Mouse (Mus musculus): Measurements from ENCODE around the gene N4bp3.
"Not testable (repeated sequence)": the region's sequence is repeated elsewhere in the genome, so short reads cannot be mapped to it uniquely, and the experiment has no call there.

N4bp3 gene

GRCm38 (mm10) chr11:51650691-51651515 lies at the start of gene N4bp3, which contains the start of gene D930048N14Rik:
N4bp3 (minus strand) TSS chr11:51650842.
D930048N14Rik (plus strand) TSS chr11:51650954.
- no peak for DNase-seq (ENCODE audit: low read depth, low spot score)

DNA sequence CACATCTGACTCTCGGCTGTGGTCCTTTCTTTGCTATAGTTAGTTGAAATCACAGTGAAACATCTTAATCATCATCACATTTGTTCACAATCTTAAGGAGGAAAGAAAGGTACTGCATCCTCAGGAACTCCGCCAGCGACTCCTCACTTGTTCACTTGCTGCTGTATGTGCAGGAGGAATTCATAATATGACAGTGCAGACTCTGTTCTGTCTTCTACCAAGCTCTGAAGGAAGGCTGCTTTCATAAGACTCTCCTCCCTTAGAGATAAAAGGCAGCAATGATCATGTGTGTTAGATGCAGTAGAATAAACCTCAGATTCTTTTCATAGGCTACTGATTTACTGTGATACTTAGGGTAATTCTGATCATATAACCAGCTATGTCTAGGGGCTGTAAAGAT lies 44.3 kb upstream of the N4bp3 start:
- DNase-seq (ENCODE audit: low read depth, low spot score): no peak

DNA sequence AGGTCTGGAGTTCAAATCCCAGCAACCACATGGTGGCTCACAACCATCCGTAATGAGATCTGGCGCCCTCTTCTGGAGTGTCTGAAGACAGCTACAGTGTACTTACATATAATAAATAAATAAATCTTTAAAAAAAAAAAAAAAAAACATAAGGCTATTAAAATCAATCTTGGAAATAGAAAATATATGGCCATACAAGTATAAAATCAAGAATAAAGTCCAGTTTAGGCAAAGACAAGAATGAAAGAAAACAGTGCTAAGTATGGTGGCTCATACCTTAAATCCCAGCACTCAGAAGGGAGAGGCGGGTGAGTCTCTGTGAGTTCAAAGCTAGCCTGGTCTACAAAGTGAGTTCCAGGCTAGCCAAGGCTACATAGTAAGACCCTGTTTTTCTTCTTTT lies 40.0 kb upstream of the N4bp3 start:
- DNase-seq (ENCODE audit: low read depth, low spot score): not testable (repeated sequence)

DNA sequence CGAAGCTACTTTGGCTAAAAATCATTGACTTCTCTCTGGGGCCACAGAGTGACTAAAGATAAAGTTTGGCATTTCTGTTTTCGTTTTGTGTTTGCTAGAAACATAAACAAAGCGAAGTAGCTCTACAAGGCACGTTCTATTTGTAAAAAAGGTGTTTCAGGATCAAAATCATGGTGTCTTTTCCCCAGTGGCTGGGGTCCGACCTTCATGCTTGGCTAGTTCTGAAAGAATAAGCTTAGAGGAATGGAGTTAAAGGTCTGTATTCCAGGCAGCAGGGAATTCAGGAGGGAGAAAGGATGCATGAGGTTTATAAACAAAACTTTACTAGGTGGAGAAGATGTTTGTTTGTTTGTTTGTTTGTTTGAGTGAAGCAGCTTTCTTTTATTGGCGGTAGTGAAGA lies 38.7 kb upstream of the N4bp3 start:
- DNase-seq (ENCODE audit: low read depth, low spot score): no peak

GRCm38 (mm10) chr11:51688330-51689328 lies 38.0 kb upstream of the N4bp3 start, which contains the start of gene 0610009B22Rik:
0610009B22Rik (minus strand) TSS chr11:51688874.
- DNase-seq (ENCODE audit: low read depth, low spot score): peak; percentile 100

DNA sequence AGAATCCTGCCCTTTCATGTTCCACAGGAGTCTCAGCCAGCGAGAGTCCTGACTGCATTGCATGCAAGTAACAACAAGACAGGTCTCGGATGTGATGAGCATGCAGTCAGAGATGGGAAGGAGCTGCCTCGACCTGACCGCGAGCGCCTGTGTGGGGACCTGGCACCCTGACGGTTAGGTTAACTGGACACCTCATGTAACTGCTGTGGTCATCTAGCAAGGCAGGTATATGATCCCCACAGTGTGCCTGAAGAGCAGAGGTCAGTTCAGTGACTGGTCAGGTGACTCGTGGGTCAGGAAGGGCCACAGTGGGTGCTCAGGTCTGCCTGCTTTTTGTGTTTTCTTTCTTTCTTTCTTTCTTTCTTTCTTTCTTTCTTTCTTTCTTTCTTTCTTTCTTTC lies 31.3 kb upstream of the N4bp3 start:
- no peak for DNase-seq (ENCODE audit: low read depth, low spot score)

- peak; percentile 56 for DNase-seq (ENCODE audit: low read depth, low spot score)
Measured at GRCm38 (mm10) chr11:51681324-51681975, 30.8 kb upstream of the N4bp3 start.

DNA sequence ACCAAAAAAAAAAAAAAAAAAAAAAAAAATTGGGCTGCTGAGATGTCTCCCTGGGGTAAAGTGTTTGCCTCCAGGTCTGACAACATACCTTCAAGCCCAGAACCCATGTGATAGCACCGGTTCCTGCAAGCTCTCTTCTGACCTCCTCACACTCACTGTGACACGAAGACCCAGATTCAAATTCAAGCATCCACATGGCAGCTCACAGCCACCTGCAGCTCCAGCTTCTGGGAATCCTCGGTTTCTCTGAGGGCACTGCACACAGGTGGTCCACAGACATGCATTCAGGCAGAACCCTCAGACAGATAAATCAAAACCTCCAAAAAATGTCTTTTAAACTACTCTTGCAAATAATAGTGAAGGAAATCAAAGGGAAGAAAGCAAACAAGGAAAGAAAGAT lies 28.8 kb upstream of the N4bp3 start:
- no peak for DNase-seq (ENCODE audit: low read depth, low spot score)

DNA sequence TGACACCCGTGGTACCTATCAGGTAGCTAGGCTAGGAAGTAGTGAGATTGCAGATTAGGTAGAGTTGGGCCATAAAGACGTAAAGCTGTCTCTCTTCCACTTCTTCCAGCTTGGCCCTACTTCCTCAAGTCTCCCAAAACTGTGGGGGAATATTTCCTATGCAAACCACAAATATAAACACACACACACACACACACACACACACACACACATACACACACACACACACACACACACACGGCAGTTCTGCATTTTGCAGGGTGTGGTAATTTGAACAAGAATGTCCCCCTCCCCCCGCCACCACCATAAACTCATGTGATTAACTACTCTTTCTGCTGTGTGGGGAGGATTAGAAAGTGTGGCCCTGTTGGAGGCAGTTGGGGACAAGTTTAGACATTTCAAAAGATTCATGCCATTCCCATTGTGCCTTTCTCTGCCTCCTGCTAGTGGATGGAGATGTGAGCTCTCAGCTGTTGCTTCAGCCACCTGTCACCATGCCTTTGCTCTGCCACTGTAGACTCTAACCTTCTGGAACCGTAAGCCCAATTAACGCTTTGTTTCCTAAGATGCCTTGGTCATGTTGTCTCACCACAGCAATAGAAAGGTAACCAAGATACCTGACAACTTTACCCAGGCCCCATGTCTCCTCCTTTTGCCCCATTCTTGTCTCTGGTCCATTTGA lies 27.2 kb upstream of the N4bp3 start:
- no peak for DNase-seq (ENCODE audit: low read depth, low spot score)

DNA sequence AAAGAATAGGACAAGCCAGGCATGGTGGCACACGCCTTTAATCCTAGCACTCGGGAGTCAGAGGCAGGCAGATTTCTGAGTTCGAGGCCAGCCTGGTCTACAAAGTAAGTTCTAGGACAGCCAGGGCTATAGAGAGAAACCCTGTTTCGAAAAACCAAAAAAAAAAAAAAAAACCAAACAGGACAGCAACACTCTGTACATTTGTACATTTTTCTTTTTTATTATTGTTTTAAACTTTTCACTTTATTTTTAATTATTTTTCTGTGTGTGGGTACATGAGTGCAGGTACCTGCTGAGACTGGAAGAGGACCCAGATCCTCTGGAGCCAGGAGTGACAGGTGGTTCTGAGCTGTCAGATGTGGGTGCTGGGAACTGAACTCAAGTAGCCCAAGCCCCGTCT lies 24.7 kb upstream of the N4bp3 start:
- DNase-seq (ENCODE audit: low read depth, low spot score): no peak

GRCm38 (mm10) chr11:51673291-51673690 lies 22.6 kb upstream of the N4bp3 start:
- DNase-seq (ENCODE audit: low read depth, low spot score): no peak

DNA sequence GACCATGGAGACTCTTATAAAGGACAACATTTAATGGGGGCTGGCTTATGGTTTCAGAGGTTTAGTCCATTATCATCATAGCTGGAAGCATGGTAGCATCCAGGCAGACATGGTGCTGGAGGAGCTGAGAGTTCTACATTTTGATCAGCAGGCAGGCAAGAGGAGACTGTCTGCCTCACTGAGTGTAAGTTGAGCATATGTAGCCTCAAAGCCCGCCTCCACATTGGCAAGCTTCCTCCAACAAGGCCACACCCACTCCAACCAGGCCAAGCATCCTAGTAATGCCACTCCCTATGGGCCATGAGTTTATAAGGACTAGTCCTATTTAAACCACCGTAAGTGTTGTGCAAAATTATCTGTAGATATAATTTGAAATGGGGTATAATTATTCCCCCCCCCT lies 20.7 kb upstream of the N4bp3 start:
- DNase-seq (ENCODE audit: low read depth, low spot score): no peak

- no peak for DNase-seq (ENCODE audit: low read depth, low spot score)
Measured at GRCm38 (mm10) chr11:51670846-51671245, 20.2 kb upstream of the N4bp3 start.

GRCm38 (mm10) chr11:51664747-51665146 lies 14.1 kb upstream of the N4bp3 start:
- DNase-seq (ENCODE audit: low read depth, low spot score): not testable (repeated sequence)

DNA sequence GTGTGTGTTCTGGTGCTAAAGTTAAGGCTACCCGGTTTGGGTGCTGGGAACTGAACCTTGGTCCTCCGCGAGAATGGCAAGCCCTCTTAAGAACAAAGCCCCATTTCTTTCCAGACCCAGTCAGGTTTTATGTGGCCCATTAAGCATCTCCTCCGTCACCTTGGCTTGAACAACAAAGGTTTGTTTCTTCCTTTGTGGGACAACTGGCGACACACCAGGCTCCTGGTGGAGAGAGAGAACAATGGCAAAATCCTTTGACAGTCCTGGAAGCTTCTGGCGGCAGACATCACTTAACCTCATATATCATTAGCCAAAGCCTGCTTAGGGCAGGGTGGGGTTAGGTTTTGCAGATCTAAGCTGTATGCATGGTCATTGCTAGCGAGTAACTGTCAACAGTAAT lies 12.0 kb upstream of the N4bp3 start:
- no peak for DNase-seq (ENCODE audit: low read depth, low spot score)

- DNase-seq (ENCODE audit: low read depth, low spot score): no peak
Measured at GRCm38 (mm10) chr11:51661867-51662365, 11.3 kb upstream of the N4bp3 start.

GRCm38 (mm10) chr11:51658705-51659104 lies 8.1 kb upstream of the N4bp3 start:
- DNase-seq (ENCODE audit: low read depth, low spot score): no peak

DNA sequence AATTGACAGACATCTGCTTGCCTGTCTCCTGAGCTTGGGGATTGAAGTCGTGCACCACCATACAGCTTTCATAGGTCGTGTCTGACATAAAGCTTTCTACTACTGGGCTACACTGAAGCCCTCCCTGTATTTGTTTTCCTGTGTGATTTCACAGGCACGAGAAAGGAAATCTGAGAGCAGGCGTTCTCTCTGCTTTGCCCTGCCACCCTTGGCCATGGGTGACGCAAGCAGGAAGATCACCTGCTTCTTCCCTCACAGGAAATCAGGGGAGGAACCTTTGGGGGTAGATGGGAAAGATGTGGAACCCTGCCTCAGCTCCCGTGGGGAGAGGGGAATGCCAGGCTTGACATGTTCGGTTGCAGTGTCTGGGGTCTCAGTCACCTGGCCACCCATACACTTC lies 7.6 kb upstream of the N4bp3 start:
- DNase-seq (ENCODE audit: low read depth, low spot score): no peak

DNA sequence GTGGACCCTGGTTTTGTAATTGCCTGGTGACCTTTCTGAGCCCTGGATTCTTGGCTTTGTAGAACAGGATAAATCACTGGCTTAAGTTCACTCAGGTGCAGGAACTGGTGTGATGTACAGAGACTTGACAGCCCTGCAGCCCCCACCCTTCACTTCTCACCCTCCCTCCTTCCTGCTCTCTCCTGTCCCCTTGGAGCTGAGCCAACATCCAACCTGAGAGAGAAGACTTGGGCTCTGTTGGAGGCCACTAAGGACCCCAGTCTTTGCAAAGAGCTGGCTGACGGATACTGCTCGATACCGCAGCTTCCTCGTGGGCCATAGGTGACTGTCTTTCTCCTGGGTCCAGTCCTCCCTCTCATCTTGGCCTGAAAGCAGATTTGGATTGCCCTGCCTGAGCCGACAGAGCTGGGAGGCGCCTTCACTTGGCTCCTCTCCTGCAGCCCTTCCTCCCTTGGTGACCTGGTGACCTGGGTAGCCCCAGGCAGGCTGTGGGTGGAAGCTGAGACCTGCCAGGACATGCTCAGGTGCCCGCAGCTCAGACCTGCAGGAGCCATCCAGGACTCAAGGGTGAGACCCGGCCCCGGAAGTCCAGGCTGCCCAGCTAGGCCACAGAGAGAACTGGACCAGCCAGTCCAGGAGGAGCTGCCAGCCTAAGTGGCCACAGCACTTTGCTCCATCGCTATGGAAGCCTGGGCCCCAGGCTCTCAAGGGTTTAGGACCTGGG lies 6.3 kb upstream of the N4bp3 start:
- DNase-seq (ENCODE audit: low read depth, low spot score): no peak

- DNase-seq (ENCODE audit: low read depth, low spot score): no peak
Measured at GRCm38 (mm10) chr11:51654891-51655290, 4.2 kb upstream of the N4bp3 start.

Measured in c-Kit-negative CD71-positive TER-119-positive erythroid progenitor cells, embryonic 14.5 days (primary cell).